Comparison of ENCODE assay signal across 7 mouse cellular contexts in genomic region chr8:81341591-81342235, GRCm38 (mm10). TPM values are rescaled to one million over a fixed set of nuclear protein-coding genes. Genes with fewer than 3 reads are reported as not detected.
DNase-seq lines count a peak whose midpoint lies in the region; ATAC-seq and TF ChIP-seq lines count a peak whose summit lies in the region.

No protein-coding gene starts in this region.

- no peak overlapping the region for H3K27ac ChIP-seq in limb, embryonic 11.5 days (replicated peaks; ENCODE audit: low read depth, low read length)
- no peak overlapping the region for H3K27ac ChIP-seq in midbrain, embryonic 12.5 days (replicated peaks)
- no peak overlapping the region for H3K27ac ChIP-seq in small intestine, adult 2 months (ENCODE audit: insufficient read depth, low read depth, low read length)

- no peaks in the 10 kb centered on the region for H3K9me3 ChIP-seq in limb, embryonic 11.5 days (ENCODE audit: control insufficient read depth, low read length)
- no peaks in the 10 kb centered on the region for H3K9me3 ChIP-seq in midbrain, embryonic 12.5 days

- peak overlapping the region; percentile 96 for H3K4me2 ChIP-seq in limb, embryonic 11.5 days (ENCODE audit: low read depth, severe bottlenecking)
- H3K4me2 ChIP-seq in midbrain, embryonic 12.5 days (replicated peaks), result peak overlapping the region; percentile 97

- no peak overlapping the region for H3K9ac ChIP-seq in limb, embryonic 11.5 days (ENCODE audit: low read length)
- peak overlapping the region; percentile 61 for H3K9ac ChIP-seq in midbrain, embryonic 12.5 days (replicated peaks)

- H3K4me3 ChIP-seq in limb, embryonic 11.5 days (ENCODE audit: low read depth, low read length), result peak overlapping the region; percentile 54
- peak overlapping the region; percentile 66 for H3K4me3 ChIP-seq in midbrain, embryonic 12.5 days
- peak overlapping the region; percentile 66 for H3K4me3 ChIP-seq in small intestine, adult 2 months (ENCODE audit: low read depth, low read length)

- H3K27me3 ChIP-seq in limb, embryonic 11.5 days (ENCODE audit: control insufficient read depth, insufficient read depth, low read length), result no peaks in the 10 kb centered on the region
- H3K27me3 ChIP-seq in midbrain, embryonic 12.5 days, result peaks cover 10% of the 10 kb centered on the region
- no peaks in the 10 kb centered on the region; the same call in 1 of the 2 replicates for H3K27me3 ChIP-seq in small intestine, adult 2 months (ENCODE audit: control insufficient read depth, insufficient read depth, low read length)

- TF ChIP-seq CTCF in small intestine, adult 2 months (IDR thresholded peaks at IDR 0.05; ENCODE audit: extremely low read depth, insufficient read length, insufficient replicate concordance, low read depth, low read length), result no peak

- TF ChIP-seq POLR2A in small intestine, adult 2 months (IDR thresholded peaks at IDR 0.05; ENCODE audit: low read depth, low read length), result no peak

- under 1% methylated on average over 17 of the region's 23 CpGs for WGBS in limb, embryonic 11.5 days
- WGBS in midbrain, embryonic 12.5 days, result 1% methylated on average over 23 of the region's 23 CpGs
- WGBS in small intestine, adult 2 months, result 1% methylated on average over 20 of the region's 23 CpGs

- H3K36me3 ChIP-seq in limb, embryonic 11.5 days (ENCODE audit: control insufficient read depth, insufficient read depth, low read length), result no peaks in the 10 kb centered on the region
- no peaks in the 10 kb centered on the region for H3K36me3 ChIP-seq in midbrain, embryonic 12.5 days
- H3K36me3 ChIP-seq in small intestine, adult 2 months (ENCODE audit: control insufficient read depth, insufficient read depth, low read length), result no peaks in the 10 kb centered on the region

- peak; percentile 76 for DNase-seq in adrenal gland, adult 2 months
- DNase-seq in cerebellum, postnatal 36 days, result peak; percentile 93 to 94
- peak; percentile 49 to 66 for DNase-seq in heart, adult 18-20 months
- peak; percentile 74 for DNase-seq in kidney, adult 18-20 months
- peak; percentile 84 for DNase-seq in limb, embryonic 11.5 days (ENCODE audit: low spot score)

- H3K4me1 ChIP-seq in limb, embryonic 11.5 days (ENCODE audit: control insufficient read depth, insufficient read depth, low read length), result no peaks in the 10 kb centered on the region
- 0 out of 2 replicates have a peak, but pooled peaks cover 3% of the 10 kb centered on the region for H3K4me1 ChIP-seq in midbrain, embryonic 12.5 days
- no peaks in the 10 kb centered on the region for H3K4me1 ChIP-seq in small intestine, adult 2 months (ENCODE audit: control insufficient read depth, insufficient read depth, insufficient read length, low read length)

- peak; percentile 86 for ATAC-seq in limb, embryonic 11.5 days (ENCODE audit: insufficient number of reproducible peaks, low FRiP score, low TSS enrichment, low read depth)
- peak; percentile 80 for ATAC-seq in midbrain, embryonic 12.5 days (ENCODE audit: low FRiP score, low read depth)

RNA-seq across cellular contexts. Expression of gene Inpp4b, which starts 0.6 kb away (rescaled TPM):
- 1 to 10 TPM; 6.4 to 8.1 TPM for total RNA-seq in adrenal gland, adult 2 months (2021)
- polyA plus RNA-seq in adrenal gland, adult 2 months (2012; rRNA removed), result 0.17 and 0.20 TPM in 2 replicates
- 10 to 100 TPM; 51.8 to 70.6 TPM for total RNA-seq in heart, adult 18-20 months (2021)
- polyA plus RNA-seq in limb, embryonic 11.5 days (2014; fragmentation: Nextera tagmentation; extraction: Ambion mirVana), result 8.8 and 16.1 TPM in 2 replicates
- 5.0 and 5.7 TPM in 2 replicates for polyA plus RNA-seq in midbrain, embryonic 12.5 days (2016; fragmentation: Nextera tagmentation; extraction: Ambion mirVana)
- 0.38 and 0.41 TPM in 2 replicates for polyA plus RNA-seq in small intestine, adult 2 months (2012; rRNA removed)
